Mouse (Mus musculus): Measurements from ENCODE around the gene Adamtsl2. TPM values are rescaled to one million over a fixed set of nuclear protein-coding genes. Genes with fewer than 3 reads are reported as not detected.

Gene Adamtsl2
- 3.9 TPM for polyA plus RNA-seq (2015; fragmentation: Illumina TruSeq; extraction: RNeasy Lipid Tissue Mini Kit (QIAGEN cat#74804); ENCODE audit: insufficient read depth, low read depth, low replicate concordance)

DNA sequence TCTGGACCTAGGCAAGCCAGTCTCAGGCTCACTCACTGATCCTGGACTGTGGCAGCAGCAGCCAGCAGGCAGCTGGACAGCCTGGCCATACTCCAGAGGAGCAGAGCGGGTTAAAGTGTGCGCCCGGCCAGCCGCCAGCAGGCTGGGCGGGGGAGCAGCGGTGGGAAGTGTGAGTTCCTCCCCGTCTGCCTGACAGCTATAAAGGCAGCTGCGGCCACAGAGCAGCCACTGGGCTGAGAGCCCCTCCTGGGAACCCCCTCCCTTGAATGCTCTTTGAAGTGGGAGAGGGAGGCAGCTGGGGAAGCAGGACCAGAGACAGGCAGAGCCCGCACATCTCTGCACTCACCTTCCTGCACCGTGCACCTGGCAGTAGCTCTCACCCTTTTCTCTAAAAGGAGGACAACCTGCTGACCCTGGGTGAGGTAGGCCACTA, at the start of gene Adamtsl2:
Gene Adamtsl2, plus strand, starts transcription at position 228 of the 433 bp plus-strand sequence.

DNA sequence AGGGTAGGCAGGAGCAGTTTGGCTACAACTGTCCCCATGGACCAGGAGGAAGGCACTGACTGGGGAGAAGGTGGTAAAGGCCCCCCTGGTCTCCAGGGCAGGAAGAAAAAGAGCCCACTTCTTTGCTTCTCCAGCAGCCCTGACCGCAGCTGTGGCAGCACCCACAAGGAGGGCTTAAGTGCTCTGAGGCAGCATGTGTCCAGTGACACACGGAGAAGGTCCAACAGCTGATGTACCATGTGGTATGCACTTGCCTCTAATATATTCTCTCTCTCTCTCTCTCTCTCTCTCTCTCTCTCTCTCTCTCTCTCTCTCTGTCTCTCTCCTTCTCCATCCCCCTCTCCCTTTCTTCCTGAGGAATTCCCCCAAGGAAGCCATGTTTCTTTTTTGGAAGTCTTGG, 7.2 kb upstream of the Adamtsl2 start, which contains the start of gene Mymk:
Gene Mymk, minus strand, starts transcription at position 202 of the 400 bp plus-strand sequence.

DNA sequence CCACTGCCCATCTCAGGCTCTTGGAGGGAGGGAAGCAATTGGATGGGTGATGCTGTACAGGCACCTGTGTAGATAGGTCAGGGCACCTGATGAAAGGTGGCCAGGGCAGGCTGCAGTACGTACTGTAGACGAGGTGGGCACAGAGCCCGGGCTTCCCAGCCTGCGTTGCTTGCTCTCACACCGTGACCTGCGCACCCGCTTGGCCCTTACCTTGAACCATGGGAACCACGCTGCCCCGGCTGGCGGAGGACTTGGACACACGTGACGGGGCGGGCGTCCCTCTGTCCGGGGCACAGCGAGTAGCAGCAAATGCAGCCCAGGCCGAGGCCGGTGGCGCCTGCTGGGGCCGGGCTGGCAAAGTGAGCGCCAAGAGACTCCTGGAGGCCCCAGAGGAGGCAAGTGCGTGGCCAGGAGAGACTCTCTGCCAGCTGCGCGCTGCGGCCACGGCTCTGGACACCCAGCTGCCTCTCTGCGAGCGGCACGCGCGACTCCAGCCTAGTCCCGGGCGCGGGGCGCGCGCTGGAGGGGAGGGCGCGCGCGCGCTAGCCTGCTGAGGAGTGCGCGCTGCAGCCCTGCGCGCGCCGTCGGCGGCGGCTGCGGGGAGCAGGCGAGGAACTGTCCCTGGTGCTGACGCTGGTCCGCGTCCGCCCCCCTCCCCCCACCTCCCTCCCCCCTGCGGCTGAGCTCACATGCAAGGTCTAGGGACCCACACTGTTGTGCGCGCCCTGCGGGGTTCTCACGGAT, 62.9 kb downstream of the Adamtsl2 start, which contains the start of gene Fam163b:
Gene Fam163b, minus strand, starts transcription at position 542 of the 744 bp plus-strand sequence.

Other genes with a start within 250 kb of the Adamtsl2 start
- not detected for gene Abo, start 214.4 kb upstream of the Adamtsl2 start, polyA plus RNA-seq (2015; fragmentation: Illumina TruSeq; extraction: RNeasy Lipid Tissue Mini Kit (QIAGEN cat#74804); ENCODE audit: insufficient read depth, low read depth, low replicate concordance)
- 4.1 TPM for gene Surf6, start 176.5 kb upstream of the Adamtsl2 start, polyA plus RNA-seq (2015; fragmentation: Illumina TruSeq; extraction: RNeasy Lipid Tissue Mini Kit (QIAGEN cat#74804); ENCODE audit: insufficient read depth, low read depth, low replicate concordance)
- 7.5 TPM for gene Med22, start 168.7 kb upstream of the Adamtsl2 start, polyA plus RNA-seq (2015; fragmentation: Illumina TruSeq; extraction: RNeasy Lipid Tissue Mini Kit (QIAGEN cat#74804); ENCODE audit: insufficient read depth, low read depth, low replicate concordance)
- gene Rpl7a, start 168.6 kb upstream of the Adamtsl2 start, polyA plus RNA-seq (2015; fragmentation: Illumina TruSeq; extraction: RNeasy Lipid Tissue Mini Kit (QIAGEN cat#74804); ENCODE audit: insufficient read depth, low read depth, low replicate concordance) = 474 TPM
- 24.0 TPM for gene Surf2, start 163.0 kb upstream of the Adamtsl2 start, polyA plus RNA-seq (2015; fragmentation: Illumina TruSeq; extraction: RNeasy Lipid Tissue Mini Kit (QIAGEN cat#74804); ENCODE audit: insufficient read depth, low read depth, low replicate concordance)
- gene Surf1, start 162.8 kb upstream of the Adamtsl2 start, polyA plus RNA-seq (2015; fragmentation: Illumina TruSeq; extraction: RNeasy Lipid Tissue Mini Kit (QIAGEN cat#74804); ENCODE audit: insufficient read depth, low read depth, low replicate concordance) = 20.5 TPM
- 38.4 TPM for gene Surf4, start 145.5 kb upstream of the Adamtsl2 start, polyA plus RNA-seq (2015; fragmentation: Illumina TruSeq; extraction: RNeasy Lipid Tissue Mini Kit (QIAGEN cat#74804); ENCODE audit: insufficient read depth, low read depth, low replicate concordance)
- gene Stkld1, start 145.3 kb upstream of the Adamtsl2 start, polyA plus RNA-seq (2015; fragmentation: Illumina TruSeq; extraction: RNeasy Lipid Tissue Mini Kit (QIAGEN cat#74804); ENCODE audit: insufficient read depth, low read depth, low replicate concordance) = not detected
- gene Rexo4, start 115.0 kb upstream of the Adamtsl2 start, polyA plus RNA-seq (2015; fragmentation: Illumina TruSeq; extraction: RNeasy Lipid Tissue Mini Kit (QIAGEN cat#74804); ENCODE audit: insufficient read depth, low read depth, low replicate concordance) = 13.2 TPM
- not detected for gene Adamts13, start 106.0 kb upstream of the Adamtsl2 start, polyA plus RNA-seq (2015; fragmentation: Illumina TruSeq; extraction: RNeasy Lipid Tissue Mini Kit (QIAGEN cat#74804); ENCODE audit: insufficient read depth, low read depth, low replicate concordance)
- gene Cacfd1, start 69.5 kb upstream of the Adamtsl2 start, polyA plus RNA-seq (2015; fragmentation: Illumina TruSeq; extraction: RNeasy Lipid Tissue Mini Kit (QIAGEN cat#74804); ENCODE audit: insufficient read depth, low read depth, low replicate concordance) = 19.2 TPM
- gene Slc2a6, start 51.4 kb upstream of the Adamtsl2 start, polyA plus RNA-seq (2015; fragmentation: Illumina TruSeq; extraction: RNeasy Lipid Tissue Mini Kit (QIAGEN cat#74804); ENCODE audit: insufficient read depth, low read depth, low replicate concordance) = not detected
- gene Mymk, start 7.2 kb upstream of the Adamtsl2 start, polyA plus RNA-seq (2015; fragmentation: Illumina TruSeq; extraction: RNeasy Lipid Tissue Mini Kit (QIAGEN cat#74804); ENCODE audit: insufficient read depth, low read depth, low replicate concordance) = not detected
- not detected for gene Fam163b, start 63.1 kb downstream of the Adamtsl2 start, polyA plus RNA-seq (2015; fragmentation: Illumina TruSeq; extraction: RNeasy Lipid Tissue Mini Kit (QIAGEN cat#74804); ENCODE audit: insufficient read depth, low read depth, low replicate concordance)
- not detected for gene Dbh, start 85.9 kb downstream of the Adamtsl2 start, polyA plus RNA-seq (2015; fragmentation: Illumina TruSeq; extraction: RNeasy Lipid Tissue Mini Kit (QIAGEN cat#74804); ENCODE audit: insufficient read depth, low read depth, low replicate concordance)
- 19.0 TPM for gene Sardh, start 169.0 kb downstream of the Adamtsl2 start, polyA plus RNA-seq (2015; fragmentation: Illumina TruSeq; extraction: RNeasy Lipid Tissue Mini Kit (QIAGEN cat#74804); ENCODE audit: insufficient read depth, low read depth, low replicate concordance)

Measured in pancreas, adult 10 weeks (tissue).